Mouse (Mus musculus): ENCODE data around the gene Prickle1. TPM values are rescaled to one million over a fixed set of nuclear protein-coding genes. Genes with fewer than 3 reads are reported as not detected.

The Prickle1 gene
- polyA plus RNA-seq, 3 experiments from 2014 or later: 0.45 to 1.5 (median 0.64) TPM

- ATAC-seq: no peak
Measured at GRCm38 (mm10) chr15:93502703-93503102, 93.0 kb downstream of the Prickle1 start.

- no peak for ATAC-seq
Measured at GRCm38 (mm10) chr15:93499866-93500265, 95.8 kb downstream of the Prickle1 start.

GRCm38 (mm10) chr15:93494700-93495099 is 101.0 kb downstream of the Prickle1 start:
- no peak for ATAC-seq

GRCm38 (mm10) chr15:93489597-93489996 is 106.1 kb downstream of the Prickle1 start:
- no peak for ATAC-seq

GRCm38 (mm10) chr15:93486066-93486465 is 109.6 kb downstream of the Prickle1 start:
- no peak for ATAC-seq

- no peak for ATAC-seq
Measured at GRCm38 (mm10) chr15:93485252-93485651, 110.4 kb downstream of the Prickle1 start.

GRCm38 (mm10) chr15:93484261-93484710 is 111.4 kb downstream of the Prickle1 start:
- no peak for ATAC-seq

GRCm38 (mm10) chr15:93481112-93481511 is 114.6 kb downstream of the Prickle1 start:
- no peak for ATAC-seq

- no peak for ATAC-seq
Measured at GRCm38 (mm10) chr15:93479445-93479844, 116.2 kb downstream of the Prickle1 start.

- ATAC-seq: no peak
Measured at GRCm38 (mm10) chr15:93478676-93479075, 117.0 kb downstream of the Prickle1 start.

- ATAC-seq: no peak
Measured at GRCm38 (mm10) chr15:93477729-93478128, 118.0 kb downstream of the Prickle1 start.

- no peak for ATAC-seq
Measured at GRCm38 (mm10) chr15:93475688-93476087, 120.0 kb downstream of the Prickle1 start.

GRCm38 (mm10) chr15:93474277-93474676 is 121.4 kb downstream of the Prickle1 start:
- no peak for ATAC-seq

- ATAC-seq: no peak
Measured at GRCm38 (mm10) chr15:93472089-93472488, 123.6 kb downstream of the Prickle1 start.

- no peak for ATAC-seq
Measured at GRCm38 (mm10) chr15:93471651-93472050, 124.0 kb downstream of the Prickle1 start.

- no peak for ATAC-seq
Measured at GRCm38 (mm10) chr15:93461066-93461465, 134.6 kb downstream of the Prickle1 start.

GRCm38 (mm10) chr15:93459422-93459821 is 136.3 kb downstream of the Prickle1 start:
- ATAC-seq: no peak

GRCm38 (mm10) chr15:93456005-93456404 is 139.7 kb downstream of the Prickle1 start:
- no peak for ATAC-seq

GRCm38 (mm10) chr15:93453296-93453695 is 142.4 kb downstream of the Prickle1 start:
- ATAC-seq: no peak

Other genes starting within 250 kb of the Prickle1 start
- gene Zcrb1, start 197.6 kb downstream of the Prickle1 start, polyA plus RNA-seq (2017; shearing (Covaris generic)): 100 to 1,000 TPM in 2 of 3 experiments, 10 to 100 TPM in 1; 67.1 to 132 (median 104) TPM
- 10 to 100 TPM; 26.4 to 47.1 (median 37.0) TPM for gene Pphln1, start 197.5 kb downstream of the Prickle1 start, polyA plus RNA-seq (2017; shearing (Covaris generic))

Measured in inflammation-experienced regulatory T-cells, adult 6 months (primary cell).